Mouse (Mus musculus) cerebellum, postnatal 10 days (tissue): ENCODE results near the gene Plod2.
A peak's percentile ranks its signal among the peaks of the same experiment; 100 is the strongest.

Experiments used
- DNase-seq, 2 experiments: peaks; one replicate each; pipeline ENCODE4 v3.0.0; 2021; ENCODE audit warnings: mixed read lengths in 2 of 2

Gene Plod2

GRCm38 (mm10) chr9:92541977-92542561, at the start of gene Plod2:
TSS of gene Plod2 (plus strand) at chr9:92542223.
- DNase-seq, result peak; percentile 85

GRCm38 (mm10) chr9:92499710-92500410, 42.2 kb upstream of the Plod2 start:
- peak; percentile 96 to 98 for DNase-seq

- no peak for DNase-seq
Observed at GRCm38 (mm10) chr9:92504256-92504655, 37.8 kb upstream of the Plod2 start.

- DNase-seq, result no peak
Observed at GRCm38 (mm10) chr9:92504889-92505288, 37.1 kb upstream of the Plod2 start.

- no peak for DNase-seq
Observed at GRCm38 (mm10) chr9:92511696-92512095, 30.3 kb upstream of the Plod2 start.

- DNase-seq, result peak in 1 of 2 experiments; percentile 37
Observed at GRCm38 (mm10) chr9:92517036-92517435, 25.0 kb upstream of the Plod2 start.

GRCm38 (mm10) chr9:92520751-92521150, 21.3 kb upstream of the Plod2 start:
- no peak for DNase-seq

GRCm38 (mm10) chr9:92524506-92524905, 17.5 kb upstream of the Plod2 start:
- no peak for DNase-seq

GRCm38 (mm10) chr9:92530055-92530454, 12.0 kb upstream of the Plod2 start:
- no peak for DNase-seq

- peak in 1 of 2 experiments; percentile 52 for DNase-seq
Observed at GRCm38 (mm10) chr9:92537735-92538134, 4.3 kb upstream of the Plod2 start.

- DNase-seq, result peak in 1 of 2 experiments; percentile 30
Observed at GRCm38 (mm10) chr9:92538216-92538615, 3.8 kb upstream of the Plod2 start.

GRCm38 (mm10) chr9:92542591-92543416, 781 bp downstream of the Plod2 start:
- DNase-seq, result peak; percentile 53 to 55

- no peak for DNase-seq
Observed at GRCm38 (mm10) chr9:92544146-92544545, 2.1 kb downstream of the Plod2 start.

GRCm38 (mm10) chr9:92545021-92545420, 3.0 kb downstream of the Plod2 start:
- no peak for DNase-seq

- no peak for DNase-seq
Observed at GRCm38 (mm10) chr9:92546446-92546845, 4.4 kb downstream of the Plod2 start.

- DNase-seq, result no peak
Observed at GRCm38 (mm10) chr9:92547106-92547505, 5.1 kb downstream of the Plod2 start.

- no peak for DNase-seq
Observed at GRCm38 (mm10) chr9:92547821-92548220, 5.8 kb downstream of the Plod2 start.

- no peak for DNase-seq
Observed at GRCm38 (mm10) chr9:92548603-92549002, 6.6 kb downstream of the Plod2 start.

- DNase-seq, result peak; percentile 79 to 87
Observed at GRCm38 (mm10) chr9:92549811-92550490, 7.9 kb downstream of the Plod2 start.

- peak; percentile 56 to 74 for DNase-seq
Observed at GRCm38 (mm10) chr9:92550981-92551380, 9.0 kb downstream of the Plod2 start.

- DNase-seq, result no peak
Observed at GRCm38 (mm10) chr9:92551666-92552065, 9.6 kb downstream of the Plod2 start.

- no peak for DNase-seq
Observed at GRCm38 (mm10) chr9:92552691-92553090, 10.7 kb downstream of the Plod2 start.
